Mouse (Mus musculus) lung, adult 2 months (tissue): ENCODE results near the gene Casq2.

Experiments
- CTCF ChIP-seq: fragments of 200-500 bp; IDR thresholded peaks from 2 replicates; pipeline ENCODE4 v1.5.1; 2011; ENCODE audit warnings: mild to moderate bottlenecking, low read length, control low read depth; ENCODE audit not compliant: insufficient read depth
- POLR2A ChIP-seq: fragments of 200-500 bp; IDR thresholded peaks from 2 replicates; pipeline ENCODE4 v1.6.1; 2011; ENCODE audit warnings: low read depth, mild to moderate bottlenecking, control low read depth, low read length, borderline replicate concordance; ENCODE audit errors: extremely low read depth

DNA sequence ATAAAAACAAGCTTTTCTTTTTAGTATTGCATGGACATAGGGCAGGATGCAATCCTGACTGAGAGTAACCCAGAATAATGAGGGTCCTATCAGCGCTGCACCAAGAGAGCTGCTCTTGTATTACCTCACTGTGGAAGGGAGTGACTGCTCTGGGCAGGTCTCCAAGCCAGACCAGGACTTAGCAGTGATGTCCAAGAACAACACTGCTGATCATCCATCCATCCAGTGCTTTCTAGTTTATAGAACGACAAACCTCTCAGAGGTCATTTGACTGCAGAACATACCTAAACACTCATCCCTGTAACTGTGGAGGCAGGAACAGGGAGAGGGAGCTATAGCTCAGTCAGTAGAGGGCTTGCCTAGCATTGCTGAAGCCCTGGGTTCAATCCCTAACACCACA lies 106.4 kb downstream of the Casq2 start:
- no peak for TF ChIP-seq CTCF
- no peak for TF ChIP-seq POLR2A
